Mouse (Mus musculus) layer of hippocampus, adult 11-12 months (tissue): Measurements from ENCODE around the gene Atxn7.
A peak's percentile ranks its signal among the peaks of the same experiment; 100 is the strongest.
"Not testable (repeated sequence)": the region's sequence is repeated elsewhere in the genome, so short reads cannot be mapped to it uniquely, and the experiment has no call there.

Source experiments
- DNase-seq: peaks from one replicate; pipeline ENCODE4 v3.0.0; 2022; ENCODE audit warnings: low spot score

Atxn7 gene

DNA sequence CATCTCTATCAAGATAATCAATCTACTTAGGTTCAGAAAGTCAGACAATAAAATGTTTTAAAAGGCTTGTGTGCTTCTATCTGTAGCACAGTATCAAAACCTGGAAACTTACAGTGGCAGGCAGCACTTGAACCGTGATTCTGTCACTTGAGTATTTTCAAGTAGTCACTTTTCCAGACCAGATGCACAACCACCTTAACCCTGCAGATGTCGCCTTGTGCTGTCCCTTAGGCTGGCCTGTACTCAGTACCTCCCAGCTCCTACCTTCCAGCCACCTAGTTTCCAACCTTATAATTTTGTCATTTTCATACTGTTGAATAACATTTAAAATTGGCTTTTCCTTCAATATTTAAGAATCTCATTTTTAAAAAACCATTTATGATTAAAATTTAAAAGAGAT, 20.9 kb downstream of the Atxn7 start:
- no peak for DNase-seq

DNA sequence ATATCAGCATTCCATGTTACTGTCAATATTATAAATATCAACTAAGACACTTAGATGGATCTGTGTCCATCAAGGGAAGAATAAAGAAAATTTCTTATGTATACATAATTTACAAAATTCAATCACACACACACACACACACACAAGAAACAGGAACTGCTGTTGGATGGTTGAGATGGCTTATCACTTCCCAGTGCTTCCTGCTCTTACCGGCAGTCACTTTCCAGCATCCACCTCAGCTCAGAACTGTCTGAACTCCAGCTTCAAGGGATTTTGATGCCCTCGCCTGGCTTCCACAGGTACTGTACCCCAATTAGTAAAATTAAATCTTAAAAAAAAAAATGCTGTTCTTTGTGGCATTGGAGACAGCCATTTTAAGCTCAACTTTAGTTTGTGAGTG, 27.2 kb downstream of the Atxn7 start:
- DNase-seq: no peak

DNA sequence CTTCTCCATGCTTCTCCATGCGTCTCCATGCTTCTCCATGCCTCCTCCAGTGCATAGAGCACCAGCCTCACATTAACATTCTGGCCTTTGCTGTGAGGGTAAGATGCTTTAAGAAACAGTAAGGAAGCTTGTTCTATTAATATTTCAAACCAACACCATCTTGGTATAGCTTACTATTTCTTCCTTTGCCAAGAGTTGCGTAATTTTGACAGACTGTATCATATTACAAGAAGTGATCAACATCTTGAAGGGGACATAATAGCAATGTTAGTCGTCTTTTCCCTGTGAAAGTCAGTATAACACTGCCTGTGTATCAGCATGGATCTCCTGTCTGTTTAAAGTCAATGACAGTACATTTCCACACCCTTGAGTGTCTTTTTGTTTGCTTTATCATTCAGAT, 29.5 kb downstream of the Atxn7 start:
- no peak for DNase-seq

DNA sequence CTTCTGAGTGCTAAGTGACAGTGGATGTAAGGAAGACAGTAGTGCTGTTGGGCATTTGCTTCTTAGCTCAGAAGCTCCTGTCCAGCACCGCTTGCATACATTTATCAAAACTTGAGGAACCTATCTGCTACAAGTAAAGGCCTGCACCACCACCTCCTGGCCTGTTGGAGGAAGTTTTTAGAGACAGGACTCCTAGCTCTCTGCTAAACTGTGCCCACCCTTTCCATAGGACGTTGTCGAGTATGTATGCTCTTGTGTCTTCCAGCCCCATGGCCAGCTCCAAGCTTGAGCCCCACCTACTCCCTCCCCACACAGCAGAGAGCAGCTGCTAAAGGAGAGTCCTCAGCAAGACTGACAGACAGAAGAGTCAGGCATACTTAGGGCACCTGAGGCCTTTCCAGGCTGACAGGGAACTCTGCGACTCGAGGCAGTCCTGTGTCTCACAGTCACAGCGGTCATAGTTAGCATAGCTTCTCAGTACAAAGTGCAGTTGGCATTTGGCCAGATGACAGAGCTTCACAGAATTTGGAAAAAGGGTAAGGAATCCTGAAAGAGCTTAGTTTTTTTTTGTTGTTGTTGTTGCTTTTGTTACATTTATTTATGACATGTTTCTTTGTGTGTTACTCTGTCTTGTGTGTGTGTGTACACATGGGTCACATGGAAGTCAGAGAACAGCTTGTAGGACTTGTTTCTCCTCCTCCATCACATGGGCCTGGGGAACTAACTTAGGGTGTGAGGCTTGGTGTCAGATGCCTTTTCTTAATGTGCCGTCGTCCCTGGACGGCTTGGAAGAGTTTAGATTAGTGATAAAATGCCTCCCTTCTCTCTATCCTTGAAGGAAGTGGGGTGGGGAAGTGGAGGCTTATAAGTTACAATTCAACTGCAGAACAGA, 34.2 kb downstream of the Atxn7 start:
- DNase-seq: no peak

DNA sequence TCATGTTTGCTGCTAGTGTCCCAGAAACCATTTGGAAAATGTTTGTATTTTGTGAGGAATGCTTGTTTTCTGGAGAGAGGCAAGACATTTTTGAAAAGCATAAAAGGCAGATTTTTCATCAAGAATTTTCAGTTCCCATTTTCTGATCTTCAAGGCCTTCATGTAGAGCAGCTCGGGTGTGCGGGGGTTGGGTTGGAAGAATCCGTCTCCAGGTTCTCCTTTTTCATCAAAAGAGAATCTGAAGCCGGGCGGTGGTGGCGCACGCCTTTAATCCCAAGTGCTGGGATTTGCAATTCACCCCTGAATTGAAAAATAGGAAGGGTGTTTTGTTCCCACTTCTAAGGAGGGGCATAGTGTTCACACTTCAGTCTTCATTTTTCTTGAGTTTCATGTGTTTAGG, 41.5 kb downstream of the Atxn7 start:
- DNase-seq: no peak

DNA sequence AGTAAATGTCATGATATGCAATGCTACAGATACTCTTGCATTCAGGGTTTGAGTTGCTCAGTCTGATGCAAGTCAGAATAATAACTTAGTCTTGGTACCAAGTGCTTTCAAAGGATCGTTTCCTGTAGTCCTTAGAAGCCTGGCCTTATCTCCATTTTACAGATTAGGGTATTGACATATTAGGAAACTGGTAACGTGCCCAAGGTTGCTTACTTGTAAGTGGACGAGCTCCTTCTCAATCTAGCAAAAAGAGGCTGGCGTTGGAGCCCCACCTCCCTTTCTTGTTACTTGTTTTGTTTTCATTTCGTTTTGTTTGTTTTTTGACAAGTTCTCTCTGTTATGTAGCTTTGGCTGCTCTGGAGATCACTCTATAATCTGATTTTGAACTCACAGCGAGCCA, 48.5 kb downstream of the Atxn7 start:
- DNase-seq: no peak

DNA sequence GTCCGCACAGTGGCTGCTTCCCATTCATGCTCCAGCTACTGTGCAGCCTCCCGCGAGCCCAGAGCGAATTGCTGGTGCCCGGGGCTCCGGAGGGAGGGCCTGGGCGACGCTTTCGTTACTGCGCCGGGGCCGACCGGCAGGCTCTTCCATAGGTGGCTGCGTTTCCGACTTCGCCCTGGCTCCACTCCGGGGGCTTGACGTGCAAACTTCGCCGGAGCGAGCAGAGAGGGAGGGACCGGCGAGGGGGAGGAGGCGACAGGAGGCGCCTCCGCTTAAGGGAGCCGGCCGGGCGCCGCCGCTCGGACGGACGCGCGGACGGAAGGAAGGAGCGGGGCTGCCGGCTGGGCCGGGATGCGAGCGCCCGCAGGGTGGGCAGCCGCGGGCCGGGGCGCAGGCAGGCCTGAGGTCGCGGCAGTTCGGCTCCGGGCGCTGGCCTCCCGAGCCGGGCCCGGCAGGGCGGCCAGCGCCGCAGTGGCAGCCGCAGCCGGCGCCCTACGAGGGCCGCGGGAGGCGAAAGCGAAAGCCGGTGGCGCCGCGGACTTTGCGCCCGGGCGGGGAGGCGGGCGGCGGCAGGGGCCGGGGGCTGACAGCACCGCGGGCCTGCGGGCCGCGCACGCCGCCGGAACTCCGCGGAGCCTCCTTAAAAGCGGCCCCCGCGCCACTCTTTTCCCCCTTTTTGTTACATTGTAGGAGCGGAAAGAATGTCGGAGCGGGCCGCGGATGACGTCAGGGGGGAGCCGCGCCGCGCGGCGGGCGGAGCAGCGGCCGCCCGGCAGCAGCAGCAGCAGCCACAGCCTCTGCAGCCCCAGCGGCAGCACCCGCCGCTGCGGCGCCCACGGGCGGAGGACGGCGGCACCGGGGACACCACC, 51.4 kb downstream of the Atxn7 start:
- peak; percentile 82 for DNase-seq

DNA sequence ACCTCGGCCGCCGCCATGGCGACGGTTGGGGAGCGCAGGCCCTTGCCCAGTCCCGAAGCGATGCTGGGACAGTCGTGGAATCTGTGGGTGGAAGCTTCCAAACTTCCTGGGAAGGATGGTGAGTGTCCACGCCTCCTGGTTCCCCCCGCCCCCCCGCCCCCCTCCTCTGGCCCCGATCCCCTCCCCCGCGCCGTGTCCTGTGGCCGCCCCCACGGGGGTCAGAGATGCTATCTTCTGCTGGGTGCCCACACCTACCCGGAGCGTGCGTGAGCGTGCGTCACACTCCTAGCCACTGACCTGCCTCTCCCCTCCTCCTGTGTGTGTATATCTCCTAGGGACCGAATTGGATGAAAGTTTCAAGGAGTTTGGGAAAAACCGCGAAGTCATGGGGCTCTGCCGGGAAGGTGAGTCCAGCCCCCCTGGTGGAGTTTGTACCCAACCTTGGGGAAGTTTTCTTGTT, 52.0 kb downstream of the Atxn7 start:
- DNase-seq: no peak

DNA sequence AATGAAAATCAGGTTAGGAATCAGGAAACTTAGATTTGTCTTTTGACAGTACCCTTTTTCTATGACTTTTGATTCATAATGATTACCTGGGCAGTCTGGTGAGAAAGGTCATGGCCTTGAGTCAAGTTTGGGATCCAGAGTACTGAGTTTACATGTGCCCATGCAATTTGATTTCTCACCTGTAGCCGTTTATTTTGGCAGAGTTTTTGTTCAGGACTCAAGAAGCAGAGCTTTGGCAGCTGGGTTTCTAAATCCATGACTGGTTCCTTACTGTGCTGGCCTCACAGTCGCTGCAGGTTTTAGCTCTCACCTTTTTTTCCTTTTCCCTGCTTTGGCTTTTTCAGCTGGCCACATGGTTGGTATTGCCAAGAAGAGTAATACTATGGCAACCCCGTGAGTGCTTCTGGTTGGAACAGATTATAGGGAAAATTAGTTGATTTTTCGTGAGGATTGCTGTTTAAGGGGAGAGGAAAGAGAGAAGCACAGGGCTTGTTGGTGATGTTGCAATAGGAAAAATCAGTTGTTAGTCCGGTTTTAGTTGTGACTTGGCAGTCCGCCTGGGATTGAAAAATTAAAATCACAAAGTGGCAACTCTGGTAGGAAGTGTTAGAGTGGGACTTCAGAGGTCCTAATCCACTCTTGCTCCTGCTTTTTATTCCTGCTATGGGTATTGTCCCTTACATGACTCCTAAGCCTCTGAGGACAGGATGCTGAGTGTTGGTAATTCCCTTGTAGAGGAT, 53.6 kb downstream of the Atxn7 start:
- DNase-seq: no peak

DNA sequence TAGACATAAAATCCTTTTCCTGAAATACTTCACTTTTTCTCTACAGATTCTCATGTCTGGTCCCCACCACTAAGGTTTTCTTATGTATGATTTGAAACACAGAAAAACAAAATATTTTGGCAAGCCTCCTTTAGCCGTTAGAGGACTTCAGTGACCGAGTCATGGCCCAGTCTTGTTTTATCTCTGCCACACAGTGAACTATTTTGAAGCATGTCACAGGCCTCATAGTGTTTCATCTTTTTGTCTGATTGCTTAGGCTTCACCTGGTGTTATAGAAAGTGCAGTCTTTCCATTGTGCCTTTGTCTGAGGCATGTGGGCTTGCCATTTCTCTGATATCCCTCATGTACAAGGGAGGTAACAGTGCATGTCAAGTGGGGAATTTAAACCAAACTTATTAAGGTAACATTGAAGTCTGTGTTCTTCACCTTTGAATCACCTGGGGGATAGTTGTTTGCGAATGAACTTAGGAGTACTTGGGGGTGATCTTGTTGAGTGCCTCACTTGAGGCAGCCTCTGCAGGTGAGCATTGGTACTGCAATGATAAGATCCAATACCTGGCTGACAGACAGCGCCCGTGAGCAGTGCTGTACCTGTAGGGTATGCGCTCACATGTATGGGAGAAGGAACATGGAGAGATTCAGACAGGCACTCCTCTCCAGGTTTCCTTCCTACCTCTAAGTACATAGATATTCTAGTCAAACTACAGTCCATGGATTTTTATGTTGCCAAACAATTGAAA, 58.1 kb downstream of the Atxn7 start:
- DNase-seq: no peak

DNA sequence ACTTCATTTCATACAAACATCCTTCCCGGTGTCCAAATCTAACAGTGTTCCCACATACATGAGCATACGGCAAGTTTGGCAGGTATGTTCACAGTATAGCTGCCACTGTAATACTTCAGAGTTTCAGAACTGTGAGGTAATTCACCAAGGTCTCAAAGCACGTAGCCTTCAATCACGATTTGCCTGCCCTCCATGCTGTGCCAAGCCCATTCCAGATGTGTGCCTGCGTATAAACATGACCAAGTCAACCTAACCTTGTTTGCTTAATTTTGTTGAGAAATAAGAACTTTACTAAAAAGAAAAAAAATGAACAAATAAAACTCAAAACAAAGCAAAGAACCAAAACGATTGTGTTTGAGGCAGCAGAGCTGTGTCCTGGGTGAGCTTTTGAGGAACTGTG, 60.0 kb downstream of the Atxn7 start:
- DNase-seq: no peak

DNA sequence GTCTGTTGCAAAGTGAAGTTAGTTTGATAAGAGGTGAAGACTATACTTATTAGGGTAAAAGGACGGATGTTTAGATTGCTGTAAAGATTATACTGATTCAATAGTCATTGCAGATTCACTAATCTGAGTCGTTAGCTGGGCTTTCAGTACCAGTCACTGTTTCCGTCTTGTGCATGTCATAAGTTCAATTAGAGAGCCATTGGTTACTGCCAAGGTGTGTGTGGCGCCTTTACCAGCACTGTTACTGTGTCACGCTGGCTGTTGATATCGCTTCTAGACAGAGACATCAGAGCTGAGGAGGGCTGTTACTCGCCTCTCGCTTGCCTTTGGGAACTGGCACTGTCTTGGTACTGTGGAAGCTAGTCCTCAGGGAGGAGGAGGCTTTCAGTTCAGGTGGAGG, 64.6 kb downstream of the Atxn7 start:
- DNase-seq: no peak

DNA sequence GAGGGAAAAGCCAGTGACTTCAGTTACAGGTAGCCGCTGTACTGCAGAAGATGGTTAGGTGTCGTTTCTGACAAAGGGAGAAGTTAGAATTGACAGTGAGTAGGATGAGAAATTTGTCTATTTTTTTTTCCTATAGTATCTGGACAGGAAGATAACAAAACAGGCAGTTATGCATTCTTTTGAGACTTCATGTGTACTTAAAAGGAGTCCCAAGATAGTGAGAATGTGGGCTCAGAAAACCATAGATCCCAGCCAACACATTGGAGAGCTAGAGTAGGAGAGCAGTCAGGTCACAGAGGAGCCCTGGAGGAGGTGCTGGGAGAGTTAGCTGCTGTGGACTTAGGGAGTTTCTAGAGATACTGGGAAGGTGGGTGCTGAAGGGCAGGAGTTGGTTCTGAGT, 69.4 kb downstream of the Atxn7 start:
- DNase-seq: no peak

DNA sequence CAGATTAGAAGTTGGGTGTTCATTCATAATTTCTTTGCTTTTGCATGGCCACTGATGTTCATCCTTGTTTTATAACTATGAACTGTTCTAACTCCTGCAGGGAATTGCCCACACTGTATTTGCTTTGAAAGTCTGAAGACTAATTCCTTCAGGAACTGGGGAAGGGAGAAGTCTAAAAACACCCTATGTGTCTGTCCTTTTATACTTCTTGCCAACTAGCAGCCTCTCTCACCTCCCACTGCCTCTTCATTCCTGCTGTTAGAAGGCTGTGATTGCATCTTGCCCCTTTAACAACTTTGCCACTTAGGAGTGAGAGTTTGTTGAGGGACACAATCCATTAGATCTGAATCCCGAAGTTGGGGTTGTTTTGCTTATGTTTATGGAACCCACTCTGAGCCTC, 71.6 kb downstream of the Atxn7 start:
- DNase-seq: no peak

DNA sequence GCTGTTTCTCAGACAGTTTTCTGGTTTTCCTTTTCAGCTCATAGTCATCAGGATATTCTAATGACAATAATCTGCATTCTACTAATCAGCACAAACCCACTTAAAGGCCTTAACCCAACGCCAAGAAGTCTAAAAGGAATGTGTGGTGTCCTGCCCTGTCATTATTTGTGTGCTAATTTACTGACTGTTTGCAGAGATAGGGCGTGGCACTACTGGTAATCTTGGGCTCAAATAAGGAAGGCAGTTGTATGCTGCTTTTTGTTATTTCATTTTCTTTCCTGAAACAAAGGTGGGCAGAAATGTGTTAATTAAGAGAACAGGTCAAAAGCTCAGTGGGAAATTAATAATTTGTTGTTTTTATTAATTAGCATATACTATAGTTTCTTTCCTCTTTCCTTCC, 75.1 kb downstream of the Atxn7 start:
- no peak for DNase-seq

DNA sequence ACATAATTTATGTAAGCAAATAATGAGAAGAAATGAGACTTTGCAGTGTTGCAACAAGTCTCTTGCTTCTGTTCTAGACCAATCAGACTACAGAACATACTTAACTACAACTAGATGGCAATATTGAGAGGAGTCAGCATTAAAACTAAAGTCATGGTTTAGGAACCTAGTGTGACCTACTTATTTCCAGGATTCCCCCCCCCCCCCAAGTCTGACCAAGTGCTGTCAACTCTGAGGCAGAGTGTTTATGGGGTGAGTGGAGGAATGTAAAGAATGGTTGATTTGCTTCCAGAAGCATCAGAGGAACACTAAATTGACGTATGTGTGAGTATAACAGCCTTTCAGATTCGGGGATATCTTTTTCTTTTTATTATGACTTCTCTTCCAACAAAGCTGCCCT, 77.0 kb downstream of the Atxn7 start:
- DNase-seq: no peak

DNA sequence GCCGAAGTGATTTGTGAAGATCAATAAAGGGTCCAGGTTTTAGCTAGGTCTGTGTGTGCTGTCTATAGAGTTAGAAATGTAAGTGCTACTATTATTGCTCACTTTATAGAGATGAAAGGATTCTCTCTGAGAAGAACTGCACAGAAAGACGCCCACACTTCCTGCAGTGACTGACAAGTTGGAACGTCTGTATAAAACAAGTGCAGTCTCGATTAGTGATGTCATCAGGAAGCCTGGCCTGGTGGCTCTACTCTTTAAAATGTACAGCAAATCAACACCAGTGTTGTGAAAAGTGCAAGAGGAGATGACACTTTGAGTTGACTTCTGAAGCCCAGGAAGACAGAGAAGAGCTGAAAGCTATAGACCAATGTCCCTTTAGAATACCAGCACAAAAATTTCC, 81.1 kb downstream of the Atxn7 start:
- peak; percentile 17 for DNase-seq

DNA sequence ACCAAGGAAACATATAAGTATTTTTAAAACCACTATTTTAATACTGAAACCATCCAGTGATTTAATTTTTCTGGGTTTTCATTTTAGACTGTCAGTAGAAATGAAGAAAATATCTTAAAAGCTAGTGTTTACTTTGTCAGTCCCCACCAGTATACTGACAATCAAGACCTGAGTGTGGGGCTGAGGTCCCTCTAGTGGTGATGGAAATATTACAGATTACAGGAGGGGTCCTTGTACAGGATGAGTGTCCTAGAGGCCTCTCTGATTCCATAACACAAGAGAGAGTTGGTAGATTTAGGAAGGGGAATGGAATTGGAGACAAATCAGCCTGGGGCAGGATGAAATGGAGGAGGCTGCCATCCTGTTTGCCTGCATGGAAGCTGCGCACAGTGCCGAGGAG, 93.1 kb downstream of the Atxn7 start:
- DNase-seq: peak; percentile 44

DNA sequence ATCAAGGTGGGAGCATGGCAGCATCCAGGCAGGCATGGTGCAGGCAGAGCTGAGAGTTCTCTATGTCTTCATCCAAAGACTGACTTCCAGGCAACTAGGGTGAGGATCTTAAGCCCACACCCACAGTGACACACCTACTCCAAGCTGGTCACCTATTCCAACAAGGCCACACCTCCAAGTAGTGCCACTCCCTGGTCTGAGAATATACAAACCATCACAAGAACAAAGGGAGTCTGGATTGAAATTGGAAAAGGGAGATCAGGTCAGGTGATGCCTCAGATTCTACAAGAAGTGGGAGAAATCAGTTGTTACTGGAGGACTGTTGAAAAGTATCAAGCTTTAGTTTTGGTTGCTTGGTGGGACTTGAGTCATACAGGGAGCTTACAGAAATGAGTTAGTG, 98.4 kb downstream of the Atxn7 start:
- DNase-seq: not testable (repeated sequence)

DNA sequence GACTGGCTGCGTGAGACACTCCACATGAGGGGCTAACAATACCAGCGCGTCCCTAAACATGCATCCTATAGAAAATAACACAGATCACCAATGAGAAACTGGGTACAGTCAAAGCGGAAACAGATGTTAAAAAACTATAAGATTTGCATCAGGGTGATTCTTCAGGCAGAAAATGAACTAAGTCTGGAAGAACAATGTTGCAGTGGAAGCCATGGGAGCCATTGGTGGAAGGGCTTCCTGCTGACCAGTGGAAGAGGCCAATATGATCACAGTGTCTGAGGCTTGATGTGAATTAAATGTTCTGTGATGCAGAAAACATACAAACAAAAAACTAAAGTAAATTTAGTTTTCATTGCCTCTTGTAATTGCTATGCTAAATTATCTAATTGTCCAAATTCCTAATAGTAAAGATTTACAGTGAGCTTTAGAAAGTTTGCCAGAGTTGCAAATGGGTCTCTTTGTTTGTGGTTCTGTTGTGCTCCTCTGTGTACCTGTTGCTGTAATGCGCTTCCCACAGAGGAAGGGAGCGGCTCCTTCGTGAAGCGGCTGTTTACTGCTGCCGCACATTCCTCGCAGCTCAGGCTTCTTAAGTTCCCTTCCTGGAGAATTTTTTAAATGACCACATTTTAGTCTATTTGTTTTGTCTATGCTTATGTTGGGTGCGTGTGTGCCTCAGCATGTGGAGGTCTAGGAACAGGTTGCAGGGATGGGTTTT, 101.4 kb downstream of the Atxn7 start:
- DNase-seq: no peak

DNA sequence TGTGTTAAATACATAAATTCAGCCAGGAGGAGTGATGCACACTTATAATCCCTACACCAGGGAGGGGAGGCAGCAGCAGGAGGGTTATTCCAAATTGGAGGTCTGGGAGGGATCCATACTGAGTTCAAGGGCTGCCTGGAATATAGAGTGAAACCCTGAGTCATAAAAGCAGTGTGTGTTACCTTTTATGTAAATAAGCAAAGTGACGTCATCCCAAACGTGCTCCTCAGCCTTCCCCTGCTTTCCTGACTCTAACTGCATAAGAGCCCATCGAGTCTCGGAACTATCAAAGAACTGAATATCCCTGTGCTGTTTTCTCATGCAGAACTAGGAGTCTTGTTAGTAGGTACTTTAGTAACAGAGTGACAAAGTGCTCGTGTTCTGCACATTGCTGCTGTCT, 102.1 kb downstream of the Atxn7 start:
- DNase-seq: no peak
